Mouse (Mus musculus) thymus, adult 2 months (tissue): ENCODE measurements around the gene Ubr2.

Experiments used
- CTCF ChIP-seq: fragments of 200-500 bp; IDR thresholded peaks from 2 replicates; pipeline ENCODE4 v1.5.1; 2012; ENCODE audit warnings: mild to moderate bottlenecking, control low read depth, low read length, moderate library complexity, borderline replicate concordance; ENCODE audit not compliant: control insufficient read depth, poor library complexity, insufficient read depth; ENCODE audit errors: extremely low read depth
- POLR2A ChIP-seq: fragments of 200-500 bp; IDR thresholded peaks from 2 replicates; pipeline ENCODE4 v1.6.1; 2012; ENCODE audit warnings: mild to moderate bottlenecking, low read length, control low read depth, moderate library complexity; ENCODE audit not compliant: control insufficient read depth, poor library complexity, insufficient read depth; ENCODE audit errors: extremely low read depth

GRCm38 (mm10) chr17:46942421-46942820 is 67.9 kb downstream of the Ubr2 start:
- TF ChIP-seq POLR2A, result no peak
- TF ChIP-seq CTCF, result no peak
